Mouse (Mus musculus) left cerebral cortex, adult 18-20 months (tissue): ENCODE measurements around the gene Cul7. TPM values are rescaled to one million over a fixed set of nuclear protein-coding genes. Genes with fewer than 3 reads are reported as not detected.
A peak's percentile ranks its signal among the peaks of the same experiment; 100 is the strongest.

ENCODE experiments used
- DNase-seq, 2 experiments: peaks; one replicate each; pipeline ENCODE4 v3.0.0; 2021 to 2022; ENCODE audit warnings: low spot score in 2 of 2, mixed read lengths in 1 of 2
- total RNA-seq, 2 experiments: library from RNA; stranded (reverse); gene quantifications; 2 replicates each; pipeline ENCODE4 v1.2.3; 2021

Gene Cul7
- total RNA-seq, 2 experiments from 2014 or later = 26.1 to 27.1 TPM

DNA sequence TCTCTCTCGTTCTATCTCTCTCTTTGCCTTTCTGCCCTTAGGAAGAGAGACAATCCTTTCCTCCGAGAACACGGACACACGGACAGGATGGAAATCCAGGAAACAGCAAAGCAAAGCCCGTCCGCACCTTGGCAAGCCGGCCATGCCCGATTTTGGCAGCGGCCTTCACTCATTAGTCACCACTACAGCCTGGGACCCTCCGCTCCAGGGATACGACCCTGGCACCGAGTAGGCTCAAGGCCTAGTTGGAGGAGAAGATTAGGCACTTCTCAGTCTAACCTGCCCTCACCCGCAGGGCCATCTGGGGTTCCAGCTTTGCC is 21.7 kb upstream of the Cul7 start:
- no peak for DNase-seq

DNA sequence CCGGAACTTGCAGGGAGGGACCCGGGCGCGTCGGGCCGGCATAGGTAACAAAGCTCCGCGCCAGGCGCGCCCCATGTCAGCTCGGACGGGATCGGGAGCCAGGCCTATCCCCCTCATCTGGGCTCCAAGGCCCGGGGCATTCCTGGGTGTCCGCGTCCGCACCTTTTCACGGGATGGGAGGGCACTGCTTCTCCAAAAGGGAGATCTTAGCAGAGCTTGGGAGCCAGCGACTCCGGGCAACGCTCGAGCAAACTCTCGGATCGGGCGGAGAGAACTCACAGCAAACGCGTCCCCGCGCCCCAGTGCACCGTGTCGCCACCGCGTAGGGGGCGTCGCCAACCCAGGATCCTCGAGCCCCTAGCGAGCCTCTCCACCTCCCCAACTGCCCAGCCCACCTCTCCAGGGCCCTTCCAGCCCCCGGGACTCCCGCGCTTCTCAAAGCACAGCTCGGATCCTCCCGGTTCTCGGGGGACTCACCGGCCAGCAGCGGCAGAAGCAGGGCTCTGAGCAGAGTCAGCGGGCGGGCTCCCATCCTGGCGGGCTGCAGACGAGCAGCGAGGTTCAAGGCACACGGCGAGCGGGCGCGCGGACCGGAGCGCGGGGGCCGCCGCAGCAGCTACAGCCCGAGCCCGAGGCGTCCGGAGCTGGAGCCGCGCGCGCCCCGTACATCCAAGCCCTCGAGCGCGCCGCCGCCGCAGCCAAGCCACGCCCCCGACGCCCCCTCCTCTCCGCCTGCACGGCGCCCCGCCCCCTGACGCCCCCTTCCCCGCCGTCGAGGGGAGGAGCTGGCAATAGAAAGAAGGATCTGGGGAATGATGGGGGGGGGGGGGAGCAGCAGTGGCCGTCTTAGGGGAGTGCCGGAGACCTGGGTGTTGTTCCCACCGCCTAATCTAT is 21.1 kb upstream of the Cul7 start, which contains the start of gene Ptk7:
Gene Ptk7 (minus strand): TSS at position 714 of the 894 bp plus-strand sequence.
- DNase-seq = peak; percentile 54 to 66

DNA sequence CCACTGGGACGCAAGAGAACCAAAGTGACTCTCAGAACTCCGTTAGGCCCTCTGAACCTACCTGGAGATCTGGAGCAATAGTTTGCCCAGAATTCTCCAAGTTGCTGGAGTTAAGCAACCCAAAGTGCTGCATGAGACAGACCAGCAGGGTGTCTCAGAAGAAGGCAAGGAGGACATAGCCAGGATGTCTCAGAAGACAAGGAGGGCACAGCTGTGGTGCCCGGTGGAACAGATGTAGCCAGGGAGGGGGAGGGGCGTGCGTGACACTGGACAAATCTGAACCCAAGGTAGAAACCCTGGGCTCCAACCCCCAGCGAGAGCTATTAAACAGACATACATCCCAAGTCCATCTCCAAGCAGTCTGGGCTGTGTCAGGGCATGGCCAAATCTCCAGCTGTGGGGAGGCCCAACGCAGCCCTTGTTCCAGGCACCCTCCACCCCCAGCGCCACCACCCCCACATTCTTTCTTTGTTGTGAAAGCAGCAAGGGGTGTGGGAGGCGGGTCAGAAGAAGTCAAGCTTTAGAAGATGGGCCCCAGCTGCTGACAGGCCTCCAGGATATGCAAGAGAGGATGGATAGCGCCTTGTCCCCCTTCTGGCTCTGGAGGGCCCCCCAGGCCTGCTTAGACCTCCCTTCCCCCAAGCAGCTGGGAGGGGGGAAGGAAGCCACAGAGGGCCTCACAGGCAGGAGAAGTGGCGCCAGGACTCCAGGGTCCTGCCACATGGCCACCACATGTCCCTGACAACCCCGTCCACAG is 20.3 kb upstream of the Cul7 start:
- no peak for DNase-seq

DNA sequence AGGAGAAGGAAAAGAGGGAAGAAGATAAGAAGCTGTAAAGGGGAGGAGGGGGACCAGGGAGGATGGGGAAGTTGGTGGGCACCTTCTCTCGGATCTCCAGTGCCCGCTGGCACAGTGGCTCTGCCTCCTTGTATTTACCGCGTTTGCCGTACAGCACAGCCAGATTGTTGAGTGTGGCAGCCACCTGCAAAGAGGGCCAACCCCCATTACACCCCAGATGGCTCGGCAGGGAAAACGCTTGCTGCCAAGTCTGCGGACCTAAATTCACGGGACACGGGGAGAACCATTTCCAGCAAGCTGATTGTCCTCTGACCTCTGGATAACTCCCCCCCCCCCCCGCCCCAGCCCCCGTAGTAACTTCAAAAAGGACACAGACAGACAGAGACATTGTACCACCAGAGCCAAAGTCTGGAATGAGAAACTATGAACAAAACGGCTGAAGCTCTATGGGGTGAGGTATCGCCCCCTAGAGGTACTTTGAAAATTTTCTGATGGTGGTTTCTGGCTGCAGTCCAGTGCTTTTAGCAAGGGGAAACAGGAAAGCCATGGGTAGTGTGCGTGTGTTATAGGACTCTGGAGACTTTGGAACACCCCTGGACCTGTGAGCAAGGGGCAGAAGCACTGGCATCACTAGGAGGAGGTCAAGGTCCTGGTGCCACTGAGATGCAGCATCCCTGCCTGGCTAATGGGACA is 13.2 kb upstream of the Cul7 start:
- peak; percentile 55 to 64 for DNase-seq

DNA sequence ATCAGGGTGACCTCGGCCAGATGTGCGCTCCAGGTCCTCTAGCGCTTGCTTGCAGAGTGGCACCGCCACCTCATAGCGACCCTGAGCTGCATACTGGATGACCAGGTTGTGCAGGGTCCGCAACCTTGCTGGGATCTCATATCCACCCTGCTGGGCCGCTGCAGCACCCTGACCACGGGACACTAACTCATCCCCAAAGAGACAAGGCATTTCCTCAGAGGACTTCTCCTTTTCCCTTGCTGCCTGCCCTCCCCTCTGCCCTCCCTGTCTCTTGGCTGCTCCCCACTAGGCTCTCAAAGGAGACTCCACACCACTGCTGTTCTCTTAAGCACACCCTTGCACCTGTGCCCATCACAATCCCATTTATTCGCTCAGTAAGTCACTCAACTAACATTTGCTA is 10.2 kb upstream of the Cul7 start:
- DNase-seq = no peak

DNA sequence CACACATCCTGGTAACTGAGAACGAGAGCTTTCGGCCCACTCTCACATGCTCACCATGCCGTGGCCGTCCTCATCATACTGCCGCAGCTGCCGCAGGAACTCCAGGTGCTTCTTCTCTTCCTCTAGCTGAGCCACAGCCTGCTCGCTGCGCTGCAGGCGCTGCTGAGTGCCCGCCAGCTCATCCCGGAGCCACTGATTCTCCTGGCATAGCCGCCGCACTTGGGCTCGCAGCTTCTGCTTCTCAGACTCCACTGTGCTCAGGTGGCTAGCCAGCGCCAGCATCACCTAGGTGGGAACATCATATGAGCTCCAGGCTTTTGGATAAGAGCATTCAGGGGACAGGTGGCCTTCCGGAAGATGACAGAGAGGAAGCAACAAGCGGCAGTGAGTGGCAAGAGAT is 8.1 kb upstream of the Cul7 start:
- no peak for DNase-seq

DNA sequence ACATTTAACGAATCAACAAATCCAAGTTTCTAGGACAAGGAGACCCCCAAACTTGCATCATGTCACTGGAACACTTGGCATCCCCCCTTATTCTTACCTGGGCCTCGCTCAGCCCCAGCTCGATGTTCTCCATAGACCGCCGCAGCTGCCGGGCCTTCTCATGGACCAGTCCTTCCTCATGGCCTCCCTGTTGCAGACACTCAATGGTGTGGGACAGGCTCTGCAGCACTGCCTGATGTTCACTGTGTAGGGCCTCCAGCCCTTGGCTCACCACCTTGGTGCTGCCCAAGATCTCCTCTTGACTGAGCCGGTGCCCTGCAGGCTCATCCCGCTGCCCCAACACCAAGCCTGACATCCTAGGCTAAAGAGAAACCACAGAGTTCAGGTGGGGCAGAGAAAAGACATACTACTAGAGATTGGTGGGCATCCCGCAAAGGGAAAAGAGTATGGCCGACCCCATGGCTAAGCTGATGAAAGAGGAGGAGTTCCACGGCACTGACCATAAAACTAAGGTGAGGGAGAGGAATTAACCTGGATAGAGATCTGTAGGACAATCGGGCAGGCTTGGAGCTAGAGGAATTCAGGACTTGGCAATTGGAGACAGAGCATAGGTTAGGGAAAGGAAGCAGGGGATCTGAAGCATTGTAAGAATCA is 5.9 kb upstream of the Cul7 start:
- no peak for DNase-seq

DNA sequence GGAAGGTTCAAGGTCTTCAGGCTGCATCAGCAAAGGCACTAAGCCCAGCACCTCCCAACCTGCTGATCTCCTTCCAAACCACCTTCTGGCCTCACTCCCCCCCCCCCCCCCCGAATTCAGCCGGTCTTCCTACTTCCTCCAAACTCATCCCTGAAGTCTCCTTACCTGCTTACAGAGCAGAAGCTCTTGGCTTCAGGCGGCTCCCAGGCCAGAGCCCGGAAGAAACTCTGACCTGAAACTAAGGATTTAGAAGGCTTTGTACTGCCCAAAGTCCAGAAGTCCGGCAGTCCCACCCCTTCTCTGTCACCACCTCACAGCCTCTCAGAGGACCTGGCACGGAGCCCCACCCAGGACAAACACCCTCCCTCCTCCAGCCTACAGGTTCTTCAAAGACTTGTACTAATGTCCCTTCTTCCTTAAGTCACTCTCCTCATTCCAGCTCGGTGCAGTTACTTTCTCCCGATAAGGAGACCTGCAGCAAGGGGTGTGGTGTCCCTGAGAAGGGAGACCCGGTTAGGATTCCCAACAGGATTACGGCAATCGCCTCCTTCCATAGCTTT is 5.1 kb upstream of the Cul7 start:
- DNase-seq = no peak

DNA sequence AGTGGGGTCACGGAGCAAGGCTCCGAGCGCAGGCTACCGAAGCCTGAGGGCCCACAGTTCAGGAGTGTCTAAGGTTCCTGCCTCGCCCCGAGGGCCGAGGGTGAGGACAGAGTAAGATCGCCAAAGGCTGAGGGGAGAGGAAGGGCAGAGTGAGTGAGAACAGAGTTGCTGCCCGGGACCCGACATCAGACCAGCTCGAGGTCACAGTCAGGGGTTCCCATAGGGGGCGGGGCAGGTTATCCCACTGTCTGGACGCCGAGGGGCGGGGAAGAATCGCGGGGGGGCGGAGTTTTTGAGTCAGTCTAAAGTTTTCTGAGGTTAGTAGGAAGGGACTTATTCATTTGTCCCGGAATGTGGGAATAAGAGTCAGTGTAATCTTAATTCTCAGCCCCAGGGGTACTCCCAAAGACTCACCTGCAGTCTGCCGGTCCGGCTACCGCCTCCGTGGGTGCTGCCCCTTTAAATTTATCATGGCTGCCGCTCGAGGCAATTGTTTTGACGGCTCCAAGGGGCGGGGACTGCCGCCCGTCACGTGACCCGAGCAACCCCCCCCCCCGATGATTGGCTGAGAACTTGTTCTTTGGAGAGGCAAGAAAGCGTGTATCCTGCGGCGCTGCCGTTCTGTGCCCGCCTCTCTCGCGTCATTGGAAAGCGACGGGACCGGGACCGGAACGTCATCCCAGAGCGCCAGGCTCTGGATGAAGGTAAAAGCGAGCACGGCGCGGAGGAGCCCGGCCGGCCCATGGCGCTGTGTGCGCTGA is 4.4 kb upstream of the Cul7 start, which contains the start of the genes Klc4 and Mrpl2:
Gene Klc4 (minus strand): TSS at position 462 of the 761 bp plus-strand sequence.
Gene Mrpl2 (plus strand): TSS at position 669 of the 761 bp plus-strand sequence.
- DNase-seq = peak; percentile 99

DNA sequence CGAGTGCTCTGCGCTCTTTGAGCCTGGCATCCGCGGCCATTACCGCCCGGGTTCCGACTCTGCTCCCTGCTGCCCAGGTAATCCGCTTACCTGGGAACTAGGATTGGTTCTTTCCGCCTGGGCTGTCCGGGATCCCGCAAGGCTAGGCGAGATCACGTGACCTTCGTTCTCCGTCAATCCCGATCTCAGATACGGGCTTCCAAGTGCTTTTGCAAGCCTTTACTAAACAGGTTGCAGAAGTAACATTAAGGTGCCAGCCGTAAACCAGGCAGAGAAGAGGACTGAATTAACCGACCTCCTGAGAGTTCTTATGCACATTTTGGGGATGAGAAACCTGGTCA is 3.8 kb upstream of the Cul7 start:
- DNase-seq = no peak

DNA sequence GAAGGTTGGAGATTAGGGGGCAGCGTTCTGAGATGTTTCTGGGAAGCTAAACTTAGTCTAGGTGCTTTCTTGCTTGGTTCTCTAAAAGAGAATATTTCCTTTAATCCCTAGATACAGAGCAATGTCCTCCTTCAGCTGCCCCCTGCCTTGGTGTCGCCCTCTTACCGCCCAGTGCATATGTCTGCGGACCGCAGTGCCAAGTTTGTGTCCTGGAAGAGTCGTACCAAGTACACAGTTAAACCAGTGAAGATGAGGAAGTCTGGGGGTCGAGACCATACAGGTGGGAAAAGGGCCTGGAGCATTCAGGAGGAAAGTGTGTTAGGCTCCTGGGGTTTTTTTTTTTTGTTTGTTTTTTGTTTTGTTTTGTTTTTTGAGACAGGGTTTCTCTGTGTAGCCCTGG is 2.9 kb upstream of the Cul7 start:
- no peak for DNase-seq

DNA sequence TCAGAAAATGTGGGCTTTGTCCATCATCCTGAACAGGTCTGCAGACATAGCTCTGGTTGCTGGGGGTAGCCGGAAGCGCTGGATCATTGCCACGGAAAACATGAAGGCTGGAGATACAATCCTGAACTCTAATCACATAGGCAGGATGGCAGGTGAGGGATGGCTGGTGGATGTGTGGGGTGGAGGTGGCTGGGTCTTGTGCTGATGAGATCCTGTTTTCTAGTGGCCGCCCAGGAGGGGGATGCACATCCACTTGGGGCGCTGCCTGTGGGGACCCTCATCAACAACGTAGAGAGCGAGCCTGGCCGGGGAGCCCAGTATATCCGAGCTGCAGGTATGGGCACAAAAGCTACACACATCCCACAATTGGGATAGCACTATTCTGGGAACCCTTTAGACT is 1.7 kb upstream of the Cul7 start:
- no peak for DNase-seq

DNA sequence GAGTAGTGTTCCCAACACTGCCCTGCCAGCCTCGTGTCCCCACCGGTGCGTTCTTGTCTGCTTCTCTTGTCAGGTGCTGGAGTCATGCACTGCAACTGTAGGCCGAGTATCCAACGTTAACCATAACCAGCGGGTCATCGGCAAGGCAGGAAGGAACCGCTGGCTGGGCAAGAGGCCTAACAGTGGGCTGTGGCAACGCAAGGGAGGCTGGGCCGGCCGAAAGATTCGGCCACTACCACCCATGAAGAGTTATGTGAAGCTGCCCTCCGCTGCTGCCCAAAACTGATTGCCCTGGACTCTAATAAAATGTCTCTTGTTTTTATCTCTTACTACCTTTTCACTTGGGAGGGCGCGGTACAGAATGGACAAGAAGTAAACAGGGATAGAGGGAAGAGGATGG is 326 bp upstream of the Cul7 start:
- DNase-seq = no peak

DNA sequence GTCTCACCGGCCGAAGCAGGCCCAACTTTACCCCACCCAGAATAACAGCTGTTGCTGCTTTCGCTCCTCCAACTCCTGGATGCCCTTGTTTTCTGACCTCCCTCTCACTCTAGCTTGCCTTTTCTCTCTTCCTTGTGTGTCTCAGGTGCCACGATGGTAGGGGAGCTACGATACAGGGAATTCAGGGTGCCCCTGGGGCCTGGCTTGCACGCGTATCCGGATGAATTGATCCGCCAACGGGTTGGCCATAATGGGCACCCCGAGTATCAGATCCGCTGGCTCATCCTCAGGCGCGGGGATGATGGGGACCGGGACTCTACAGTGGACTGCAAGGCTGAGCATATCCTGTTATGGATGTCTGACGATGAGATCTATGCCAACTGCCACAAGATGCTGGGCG is 1.2 kb downstream of the Cul7 start:
- no peak for DNase-seq

DNA sequence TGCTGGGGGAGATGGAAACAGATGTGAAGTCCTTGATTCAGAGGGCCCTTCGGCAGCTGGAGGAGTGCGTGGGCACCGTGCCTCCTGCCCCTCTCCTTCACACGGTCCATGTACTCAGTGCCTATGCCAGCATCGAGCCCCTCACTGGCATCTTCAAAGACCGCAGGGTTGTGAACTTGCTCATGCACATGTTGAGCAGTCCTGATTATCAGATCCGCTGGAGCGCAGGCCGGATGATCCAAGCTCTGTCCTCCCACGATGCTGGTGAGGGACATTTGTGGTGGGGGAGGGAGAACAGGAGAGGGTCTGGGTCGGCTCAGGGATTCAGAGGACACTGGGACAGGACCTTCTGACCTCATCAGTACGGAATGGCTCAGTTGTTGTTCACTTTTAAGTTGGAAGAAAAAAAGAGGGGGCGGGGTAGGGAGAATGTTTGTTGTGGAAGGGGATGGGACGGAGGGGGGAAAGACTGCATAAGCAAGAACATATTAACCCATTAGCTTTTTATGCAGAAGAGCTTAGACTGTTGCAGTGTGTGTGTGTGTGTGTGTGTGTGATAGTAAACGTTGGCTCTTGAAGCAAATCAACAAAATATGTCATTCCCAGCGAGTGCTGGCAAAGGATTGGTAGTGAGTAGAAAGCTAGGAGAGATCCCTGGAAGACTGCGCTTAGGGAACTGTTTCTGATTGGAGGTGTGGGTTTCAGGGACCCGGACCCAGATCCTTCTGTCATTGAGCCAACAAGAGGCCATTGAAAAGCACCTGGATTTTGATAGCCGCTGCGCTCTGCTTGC is 1.8 kb downstream of the Cul7 start:
- no peak for DNase-seq

DNA sequence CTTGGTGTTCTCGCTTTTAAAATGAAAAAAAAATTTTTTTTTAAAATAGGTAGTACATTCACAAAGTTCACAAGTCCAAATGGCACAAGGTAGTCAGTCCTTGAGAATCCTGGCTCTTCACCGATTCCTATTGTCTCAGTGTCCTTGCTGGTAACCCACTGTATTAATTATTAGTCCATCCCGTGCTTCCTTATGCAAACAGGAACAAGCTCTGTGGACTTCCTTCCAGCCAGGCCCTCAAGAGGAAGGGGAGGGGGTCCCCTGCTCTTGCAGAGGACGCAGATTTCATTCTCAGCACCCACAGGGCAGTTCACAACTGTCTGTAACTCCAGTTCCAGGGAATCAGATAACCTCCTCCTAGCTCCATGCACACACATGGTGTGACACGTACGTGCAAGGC is 5.9 kb downstream of the Cul7 start:
- DNase-seq = no peak

DNA sequence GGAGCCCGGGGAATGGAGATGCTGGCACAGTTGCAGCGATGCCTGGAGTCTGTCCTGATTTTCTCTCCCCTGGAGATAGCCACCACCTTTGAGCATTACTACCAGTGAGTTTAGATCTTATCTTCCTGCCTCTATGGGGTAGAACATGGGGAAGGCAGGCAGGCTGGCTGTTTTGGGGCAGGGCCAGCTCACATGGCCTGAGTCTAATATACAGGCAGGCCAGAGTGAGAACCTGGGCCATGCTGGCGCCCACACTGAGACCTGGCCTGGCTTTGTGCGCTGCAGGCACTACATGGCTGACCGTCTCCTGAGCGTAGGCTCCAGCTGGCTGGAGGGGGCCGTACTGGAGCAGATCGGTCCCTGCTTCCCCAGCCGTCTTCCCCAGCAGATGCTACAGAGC is 11.2 kb downstream of the Cul7 start:
- DNase-seq = no peak

DNA sequence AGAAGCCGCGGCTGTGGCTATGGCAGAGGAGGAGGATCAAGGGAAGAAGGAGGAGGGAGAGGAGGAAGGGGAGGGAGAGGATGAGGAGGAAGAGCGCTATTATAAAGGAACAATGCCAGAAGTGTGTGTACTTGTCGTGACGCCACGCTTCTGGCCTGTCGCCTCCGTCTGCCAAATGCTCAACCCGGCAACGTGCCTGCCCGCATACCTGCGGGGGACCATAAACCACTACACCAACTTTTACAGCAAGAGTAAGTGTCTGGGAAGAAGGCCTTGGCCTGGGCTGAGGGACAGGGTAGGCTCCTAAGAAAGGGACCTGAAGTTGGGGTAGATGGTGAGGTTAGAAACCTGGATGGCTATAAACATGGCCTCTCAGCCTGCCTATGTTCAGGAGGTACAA is 11.8 kb downstream of the Cul7 start:
- no peak for DNase-seq

DNA sequence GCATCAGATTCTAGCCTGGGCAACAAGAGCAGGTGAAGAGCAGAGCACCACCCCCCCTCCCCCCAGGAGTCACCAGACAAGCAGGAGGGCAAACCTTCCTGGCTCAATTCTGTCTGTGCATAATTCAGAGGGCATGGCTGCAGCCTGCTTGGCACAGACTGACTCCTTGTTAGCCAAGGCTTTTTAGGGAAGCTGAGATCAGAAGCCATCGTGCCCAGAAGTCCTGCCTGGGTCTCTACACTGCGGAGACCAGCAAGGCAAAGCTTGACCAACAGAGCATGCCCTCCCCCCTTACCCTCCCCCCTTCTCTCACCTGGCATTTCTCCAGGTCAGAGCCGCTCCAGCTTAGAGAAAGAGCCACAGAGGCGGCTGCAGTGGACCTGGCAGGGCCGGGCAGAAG is 12.6 kb downstream of the Cul7 start:
- DNase-seq = no peak

DNA sequence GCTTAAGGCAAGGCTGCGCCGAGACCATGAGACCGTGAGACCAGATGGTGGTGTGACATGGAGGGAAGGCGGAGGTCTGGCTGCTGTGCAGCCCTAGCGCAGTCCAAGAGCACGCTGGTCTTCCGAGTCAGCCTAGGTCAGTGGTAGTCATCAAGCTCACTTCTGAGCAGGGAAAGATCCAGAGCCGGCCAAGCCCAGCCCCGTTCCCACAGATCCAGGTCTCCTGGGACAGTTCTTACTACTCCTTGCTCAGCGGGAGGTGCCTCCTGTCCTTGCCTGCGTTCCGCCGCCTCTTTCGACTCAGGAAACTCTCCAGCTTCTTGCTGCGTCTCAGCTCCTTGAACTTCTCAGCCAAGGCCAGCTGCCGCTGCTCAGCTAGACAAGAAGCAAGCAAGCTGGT is 17.6 kb downstream of the Cul7 start:
- no peak for DNase-seq
